Mouse (Mus musculus) bone marrow macrophage, adult 2 months (primary cell): Measurements from ENCODE around the gene C2cd4c. TPM values are rescaled to one million over a fixed set of nuclear protein-coding genes. Genes with fewer than 3 reads are reported as not detected.

Experiments used
- H3K27ac ChIP-seq: 2 replicates; pipeline ENCODE4 v1.5.1; 2012; ENCODE audit warnings: low read depth, low read length; ENCODE audit not compliant: insufficient read depth
- H3K4me1 ChIP-seq: 2 replicates; pipeline ENCODE4 v1.6.1; 2012; ENCODE audit warnings: low read length; ENCODE audit not compliant: control insufficient read depth, insufficient read depth
- H3K4me3 ChIP-seq: 2 replicates; pipeline ENCODE4 v1.5.1; 2012; ENCODE audit warnings: mild to moderate bottlenecking, low read length, moderate library complexity; ENCODE audit not compliant: insufficient read depth
- CTCF ChIP-seq: IDR thresholded peaks from 2 replicates; pipeline ENCODE4 v1.5.1; 2012; ENCODE audit warnings: low read depth, mild to moderate bottlenecking, low read length, moderate library complexity
- POLR2A ChIP-seq: IDR thresholded peaks from 2 replicates; pipeline ENCODE4 v1.6.1; 2012; ENCODE audit warnings: mild to moderate bottlenecking, low read depth, low read length, borderline replicate concordance
- polyA plus RNA-seq: library from polyadenylated mRNA; stranded (reverse); fragments of >200 nt; gene quantifications from 2 replicates; pipeline ENCODE4 v1.2.4, GENCODE M21; 2012; ENCODE audit not compliant: missing spikeins, insufficient read depth, insufficient read length

C2cd4c gene
- polyA plus RNA-seq, 1 experiment: not detected

GRCm38 (mm10) chr10:79615860-79616259 is 2.0 kb upstream of the C2cd4c start:
- TF ChIP-seq POLR2A: no peak
- TF ChIP-seq CTCF: no peak
- H3K4me1 ChIP-seq: peaks cover 14% of the 10 kb centered on the region
- H3K27ac ChIP-seq: no peak overlapping the region
- H3K4me3 ChIP-seq: no peak overlapping the region

GRCm38 (mm10) chr10:79614305-79614643 is 449 bp upstream of the C2cd4c start:
- Histone ChIP-seq H3K27ac (no peak overlapping the region), H3K4me3 (peak overlapping the region; percentile 58; the same call in 1 of the 2 replicates)
- TF ChIP-seq POLR2A (no peak), CTCF (no peak)

GRCm38 (mm10) chr10:79612192-79613135 is 1.4 kb downstream of the C2cd4c start:
- Histone ChIP-seq H3K4me1 (peaks cover 14% of the 10 kb centered on the region), H3K27ac (no peak overlapping the region), H3K4me3 (no peak overlapping the region)
- TF ChIP-seq CTCF (no peak), POLR2A (no peak)

More at GRCm38 (mm10) chr10:79614305-79614643, 449 bp upstream of the C2cd4c start:
- peaks cover 14% of the 10 kb centered on the region for H3K4me1 ChIP-seq

GRCm38 (mm10) chr10:79611296-79611695 is 2.5 kb downstream of the C2cd4c start:
- TF ChIP-seq CTCF (no peak), POLR2A (no peak)
- H3K27ac ChIP-seq: no peak overlapping the region

GRCm38 (mm10) chr10:79609276-79609675 is 4.5 kb downstream of the C2cd4c start:
- TF ChIP-seq CTCF (no peak), POLR2A (no peak)
- no peak overlapping the region for H3K4me3 ChIP-seq
- H3K4me1 ChIP-seq: peaks cover 14% of the 10 kb centered on the region
- H3K27ac ChIP-seq: no peak overlapping the region

More at GRCm38 (mm10) chr10:79611296-79611695, 2.5 kb downstream of the C2cd4c start:
- Histone ChIP-seq H3K4me1 (peaks cover 14% of the 10 kb centered on the region), H3K4me3 (no peak overlapping the region)

- Histone ChIP-seq H3K4me3 (no peak overlapping the region), H3K4me1 (peaks cover 10% of the 10 kb centered on the region), H3K27ac (no peak overlapping the region)
Measured at GRCm38 (mm10) chr10:79607892-79608291, 5.9 kb downstream of the C2cd4c start.

GRCm38 (mm10) chr10:79606537-79606936 is 7.3 kb downstream of the C2cd4c start:
- 0 out of 2 replicates have a peak, but pooled peaks cover 3% of the 10 kb centered on the region for H3K4me1 ChIP-seq
- TF ChIP-seq POLR2A (no peak), CTCF (no peak)
- H3K27ac ChIP-seq: no peak overlapping the region
- no peak overlapping the region for H3K4me3 ChIP-seq

More at GRCm38 (mm10) chr10:79607892-79608291, 5.9 kb downstream of the C2cd4c start:
- TF ChIP-seq POLR2A: no peak
- no peak for TF ChIP-seq CTCF

- Histone ChIP-seq H3K27ac (no peak overlapping the region), H3K4me1 (peaks cover 16% of the 10 kb centered on the region), H3K4me3 (no peak overlapping the region)
- no peak for TF ChIP-seq CTCF
- no peak for TF ChIP-seq POLR2A
Measured at GRCm38 (mm10) chr10:79597936-79598230, 15.9 kb downstream of the C2cd4c start.

GRCm38 (mm10) chr10:79597051-79597935 is 16.5 kb downstream of the C2cd4c start:
- TF ChIP-seq POLR2A (no peak), CTCF (no peak)
- Histone ChIP-seq H3K4me3 (no peak overlapping the region), H3K27ac (no peak overlapping the region), H3K4me1 (peaks cover 16% of the 10 kb centered on the region)
